Mouse (Mus musculus) G1E (cell line): ENCODE results near the gene Tmem63b. TPM values are rescaled to one million over a fixed set of nuclear protein-coding genes. Genes with fewer than 3 reads are reported as not detected.
"Not testable (repeated sequence)": the region's sequence is repeated elsewhere in the genome, so short reads cannot be mapped to it uniquely, and the experiment has no call there.

Experiments
- ATAC-seq: 2 replicates; pipeline ENCODE4 v1.8.0; 2016; ENCODE audit warnings: mild to moderate bottlenecking; ENCODE audit not compliant: insufficient number of reproducible peaks, poor library complexity, low FRiP score, severe bottlenecking; ENCODE audit errors: extremely low read depth
- DNase-seq: peaks from one replicate; pipeline ENCODE4 v3.0.0; 2012; ENCODE audit warnings: low spot score
- H3K27me3 ChIP-seq: 2 replicates; pipeline ENCODE4 v1.6.1; 2012; ENCODE audit warnings: mild to moderate bottlenecking, low read length, inconsistent platforms; ENCODE audit not compliant: insufficient read depth
- H3K36me3 ChIP-seq: replicated peaks from 2 replicates; pipeline ENCODE3; 2012; ENCODE audit warnings: mild to moderate bottlenecking, inconsistent platforms
- H3K4me1 ChIP-seq: 2 replicates; pipeline ENCODE4 v1.6.1; 2012; ENCODE audit warnings: low read depth, low read length, inconsistent platforms, mixed read lengths; ENCODE audit not compliant: insufficient read depth
- H3K4me3 ChIP-seq: 2 replicates; pipeline ENCODE4 v1.5.1; 2012; ENCODE audit warnings: low read depth, mild to moderate bottlenecking, inconsistent platforms, low read length, moderate library complexity, mixed read lengths
- H3K9me3 ChIP-seq: replicated peaks from 2 replicates; pipeline ENCODE4 v1.6.1; 2012; ENCODE audit warnings: inconsistent platforms
- CTCF ChIP-seq: IDR thresholded peaks from 2 replicates; pipeline ENCODE4 v1.5.1; 2012; ENCODE audit warnings: low read depth, low read length, inconsistent platforms, mixed read lengths
- GATA1 ChIP-seq: IDR thresholded peaks from 2 replicates; pipeline ENCODE4 v1.6.1; 2012; ENCODE audit warnings: borderline replicate concordance, low read length, inconsistent platforms, mixed read lengths
- GATA2 ChIP-seq: IDR thresholded peaks from 2 replicates; pipeline ENCODE4 v1.6.1; 2012; ENCODE audit warnings: low read depth, low read length, inconsistent platforms, borderline replicate concordance
- POLR2AphosphoS5 ChIP-seq: IDR thresholded peaks from 2 replicates; pipeline ENCODE4 v1.6.1; 2012; ENCODE audit warnings: low read depth, low read length, inconsistent platforms; ENCODE audit not compliant: insufficient replicate concordance
- TAL1 ChIP-seq: conservative IDR thresholded peaks from 2 replicates; pipeline ENCODE4 v1.6.1; 2012; ENCODE audit warnings: low read depth, low read length, inconsistent platforms, mixed read lengths
- polyA plus RNA-seq: library from polyadenylated mRNA; stranded (reverse); fragments of >175 nt; gene quantifications from 2 replicates; pipeline ENCODE4 v1.2.3, GENCODE M21; 2012
- total RNA-seq, 2 experiments: library from RNA; stranded (forward) in 1 of 2; stranded (reverse) in 1 of 2; fragments of 200-1000 nt in 1 of 2; fragments of >200 nt in 1 of 2; fragmentation: Nextera tagmentation in 1 of 2; gene quantifications; 2 replicates each; pipeline ENCODE4 v1.2.3; 2014 to 2017

Gene Tmem63b
- total and polyA plus RNA-seq, 3 experiments: 9.9 to 25.0 (median 21.6) TPM

DNA sequence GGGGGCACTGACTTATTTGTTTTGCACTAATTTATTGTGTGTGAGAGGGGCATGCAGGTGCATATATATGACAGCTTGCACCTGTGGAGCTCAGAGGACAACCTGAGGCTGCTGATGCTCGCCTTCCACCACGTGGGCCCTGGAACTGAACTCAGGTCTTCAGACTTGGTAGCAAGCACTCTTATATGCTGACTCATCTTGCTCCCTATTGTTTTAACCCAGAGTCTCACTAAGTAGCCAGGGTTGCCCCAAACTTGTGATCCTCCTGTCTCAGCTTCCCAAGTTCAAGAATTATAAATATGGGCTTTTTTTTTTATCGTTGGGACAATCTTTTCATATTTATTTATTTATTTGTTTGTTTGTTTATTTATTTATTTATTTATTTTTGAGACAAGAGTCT lies 55.7 kb downstream of the Tmem63b start:
- peaks cover 50% of the 10 kb centered on the region for H3K4me1 ChIP-seq
- TF ChIP-seq TAL1 (no peak), GATA2 (no peak), POLR2AphosphoS5 (no peak), CTCF (no peak), GATA1 (no peak)
- H3K4me3 ChIP-seq: no peak overlapping the region
- peaks cover 34% of the 10 kb centered on the region for H3K27me3 ChIP-seq
- no peaks in the 10 kb centered on the region for H3K9me3 ChIP-seq
- H3K36me3 ChIP-seq: no peaks in the 10 kb centered on the region
- ATAC-seq (no peak), DNase-seq (no peak)

- Histone ChIP-seq H3K9me3 (no peaks in the 10 kb centered on the region), H3K4me3 (peak overlapping the region; percentile 63; the same call in 1 of the 2 replicates), H3K36me3 (no peaks in the 10 kb centered on the region), H3K27me3 (peaks cover 31% of the 10 kb centered on the region), H3K4me1 (peaks cover 53% of the 10 kb centered on the region)
- TF ChIP-seq GATA1 (no peak), CTCF (0 out of 2 replicates have a peak, but pooled peaks have one; percentile 24)
- DNase-seq: peak; percentile 23
- no peak for ATAC-seq
These were observed 56.6 kb downstream of the Tmem63b start for GRCm38 (mm10) chr17:45629861-45630694.

DNA sequence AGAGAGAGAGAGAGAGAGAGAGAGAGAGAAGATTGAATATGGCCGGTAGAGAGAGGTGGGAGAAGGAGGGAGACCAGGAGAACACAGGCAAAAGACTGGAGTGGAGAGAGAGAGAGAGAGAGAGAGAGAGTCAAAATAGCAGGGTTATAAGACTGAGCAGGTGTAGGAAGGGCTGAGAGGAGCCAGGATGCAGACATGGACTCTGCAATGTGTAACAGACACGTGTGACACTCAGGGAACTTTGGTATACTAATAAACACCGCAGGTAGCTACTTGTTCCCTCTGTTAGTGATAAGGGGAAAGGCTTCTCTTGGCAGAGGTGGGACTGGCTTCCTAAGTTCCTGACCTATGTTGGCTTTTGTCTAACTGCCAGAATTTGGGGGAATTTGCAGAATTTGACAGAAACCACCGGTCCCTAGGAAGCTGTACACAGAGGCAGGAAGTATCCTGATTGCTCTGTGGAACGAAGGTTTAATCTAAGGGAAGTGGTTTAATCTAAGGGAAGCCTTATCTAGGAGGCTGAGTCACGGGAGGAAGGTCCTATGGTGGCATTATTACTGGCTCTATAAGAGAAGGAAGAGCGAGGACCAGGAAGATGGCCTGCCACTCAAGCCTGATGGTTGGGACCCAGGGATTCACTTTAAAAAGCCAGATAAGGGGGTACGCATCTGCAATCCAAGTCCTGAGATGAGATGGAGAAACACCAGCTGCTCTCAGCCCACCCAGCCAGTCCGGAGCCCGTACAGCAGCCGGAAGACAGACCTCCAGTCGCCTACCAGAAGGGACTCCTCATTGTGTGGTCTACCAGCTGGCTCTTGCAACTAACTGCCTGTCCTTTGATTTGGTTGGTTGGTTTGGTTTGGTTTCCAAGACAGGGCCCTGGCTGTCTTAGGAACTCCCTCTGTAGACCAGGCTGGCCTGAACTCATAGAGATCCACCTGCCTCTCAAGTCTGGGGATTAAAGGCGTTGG lies 57.5 kb downstream of the Tmem63b start:
- H3K4me3 ChIP-seq: no peak overlapping the region
- H3K27me3 ChIP-seq: peaks cover 31% of the 10 kb centered on the region

DNA sequence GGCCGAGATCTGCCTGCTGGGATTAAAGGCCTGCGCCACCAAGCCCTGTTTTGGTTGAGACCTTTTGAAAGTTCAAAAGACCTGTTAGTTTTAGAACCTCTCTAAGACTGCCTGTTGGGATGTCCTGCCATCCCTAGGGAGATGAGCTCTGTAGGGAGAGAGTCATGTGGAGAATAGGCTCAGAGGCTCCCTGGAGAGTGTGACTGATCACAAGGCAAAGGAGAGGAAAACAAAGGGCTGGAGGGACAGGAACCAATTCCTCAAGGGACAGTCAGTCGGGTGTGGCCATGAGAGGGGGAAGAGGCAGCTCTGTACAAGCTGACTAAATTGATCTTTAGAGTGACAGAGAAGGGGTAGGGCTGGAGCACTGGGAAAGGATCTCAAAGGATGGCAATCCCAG lies 58.5 kb downstream of the Tmem63b start:
- no peak for DNase-seq
- Histone ChIP-seq H3K4me1 (peaks cover 51% of the 10 kb centered on the region), H3K36me3 (no peaks in the 10 kb centered on the region), H3K9me3 (no peaks in the 10 kb centered on the region), H3K27me3 (peaks cover 25% of the 10 kb centered on the region), H3K4me3 (no peak overlapping the region)
- TF ChIP-seq POLR2AphosphoS5: no peak
- TF ChIP-seq GATA2: no peak
- TF ChIP-seq TAL1: no peak
- TF ChIP-seq CTCF: no peak
- TF ChIP-seq GATA1: no peak
- ATAC-seq: no peak

More for the DNA sequence above, 57.5 kb downstream of the Tmem63b start:
- DNase-seq (no peak), ATAC-seq (no peak)
- Histone ChIP-seq H3K36me3 (no peaks in the 10 kb centered on the region), H3K9me3 (no peaks in the 10 kb centered on the region), H3K4me1 (peaks cover 53% of the 10 kb centered on the region)
- no peak for TF ChIP-seq TAL1

GRCm38 (mm10) chr17:45626577-45627134 lies 60.0 kb downstream of the Tmem63b start:
- TF ChIP-seq CTCF (peak; percentile 96), TAL1 (no peak), GATA1 (no peak), GATA2 (no peak)
- Histone ChIP-seq H3K4me3 (peak overlapping the region; percentile 24; the same call in 1 of the 2 replicates), H3K4me1 (peaks cover 51% of the 10 kb centered on the region)

GRCm38 (mm10) chr17:45623425-45623824 lies 63.3 kb downstream of the Tmem63b start:
- not testable (repeated sequence) for H3K27me3 ChIP-seq, DNase-seq, ATAC-seq, H3K9me3 ChIP-seq, H3K4me3 ChIP-seq, H3K36me3 ChIP-seq
- H3K4me1 ChIP-seq: peaks cover 51% of the 10 kb centered on the region

More at GRCm38 (mm10) chr17:45626577-45627134, 60.0 kb downstream of the Tmem63b start:
- DNase-seq (peak; percentile 68), ATAC-seq (peak; percentile 73)
- peaks cover 22% of the 10 kb centered on the region for H3K27me3 ChIP-seq
- no peaks in the 10 kb centered on the region for H3K9me3 ChIP-seq
- peaks cover 4% of the 10 kb centered on the region for H3K36me3 ChIP-seq
